Mouse (Mus musculus) heart, adult 10 weeks (tissue): ENCODE data around the gene Cstf3. TPM values are rescaled to one million over a fixed set of nuclear protein-coding genes. Genes with fewer than 3 reads are reported as not detected.

Experiments used
- polyA plus RNA-seq: library from polyadenylated mRNA; stranded (reverse); fragments of 350-450 nt; fragmentation: Illumina TruSeq; extraction: RNeasy Lipid Tissue Mini Kit (QIAGEN cat#74804); gene quantifications from one replicate; pipeline ENCODE4 v1.2.3, GENCODE M21; 2014; ENCODE audit warnings: low read depth, low replicate concordance

Gene Cstf3
- polyA plus RNA-seq: 14.6 TPM

GRCm38 (mm10) chr2:104590068-104590828, at the start of gene Cstf3:
TSS of gene Cstf3 (plus strand) at chr2:104590523.

GRCm38 (mm10) chr2:104711585-104712485, 121.5 kb downstream of the Cstf3 start, which contains the start of gene Tcp11l1:
TSS of gene Tcp11l1 (minus strand) at chr2:104712169.

Other genes with a start within 250 kb of the Cstf3 start
- not detected for gene D430041D05Rik, start 179.5 kb upstream of the Cstf3 start, polyA plus RNA-seq
- 105 TPM for gene Hipk3, start 96.1 kb upstream of the Cstf3 start, polyA plus RNA-seq
- gene Tcp11l1, start 121.6 kb downstream of the Cstf3 start, polyA plus RNA-seq: 6.7 TPM
- not detected for gene Pin1rt1, start 125.9 kb downstream of the Cstf3 start, polyA plus RNA-seq
- gene Depdc7, start 152.4 kb downstream of the Cstf3 start, polyA plus RNA-seq: 1.6 TPM
- 16.2 TPM for gene Qser1, start 226.2 kb downstream of the Cstf3 start, polyA plus RNA-seq